Mouse (Mus musculus) ES-E14 (cell line): ENCODE data around the gene Hoxb4. TPM values are rescaled to one million over a fixed set of nuclear protein-coding genes. Genes with fewer than 3 reads are reported as not detected.

ENCODE experiments used
- DNase-seq: peaks from one replicate; pipeline ENCODE4 v3.0.0-alpha.2; 2013; ENCODE audit warnings: low read depth, low spot score
- H3K27ac ChIP-seq: 2 replicates; pipeline ENCODE4 v1.5.1; 2012; ENCODE audit warnings: low read depth, mild to moderate bottlenecking, low read length, moderate library complexity, mixed read lengths; ENCODE audit not compliant: poor library complexity, insufficient read depth, severe bottlenecking
- H3K36me3 ChIP-seq: 2 replicates; pipeline ENCODE4 v1.6.1; 2012; ENCODE audit warnings: mild to moderate bottlenecking, low read length, moderate library complexity, mixed read lengths; ENCODE audit not compliant: control insufficient read depth, poor library complexity, insufficient read depth, severe bottlenecking
- H3K4me1 ChIP-seq, 2 experiments: fragments of 150-350 bp in 1 of 2; sonication (generic) in 1 of 2; 2 replicates each; pipeline ENCODE4 v1.6.1; 2012; ENCODE audit warnings: low read length in 2 of 2, mild to moderate bottlenecking in 1 of 2, mixed read lengths in 1 of 2; ENCODE audit not compliant: control insufficient read depth in 2 of 2, insufficient read depth in 2 of 2, poor library complexity in 1 of 2
- H3K4me3 ChIP-seq, 2 experiments: fragments of 150-350 bp in 1 of 2; sonication (generic) in 1 of 2; 2 replicates each; pipeline ENCODE4 v1.5.1; 2012; ENCODE audit warnings: low read length in 2 of 2, low read depth in 1 of 2, mild to moderate bottlenecking in 1 of 2, mixed read lengths in 1 of 2; ENCODE audit not compliant: insufficient read depth in 1 of 2, poor library complexity in 1 of 2, severe bottlenecking in 1 of 2
- H3K9ac ChIP-seq: 2 replicates; pipeline ENCODE4 v1.6.1; 2012; ENCODE audit warnings: low read depth, mild to moderate bottlenecking, low read length, mixed read lengths; ENCODE audit not compliant: poor library complexity, insufficient read depth, severe bottlenecking
- H3K9me3 ChIP-seq: fragments of 150-350 bp; sonication (generic); 2 replicates; pipeline ENCODE4 v1.6.1; 2012; ENCODE audit warnings: low read depth, mild to moderate bottlenecking, low read length; ENCODE audit not compliant: control insufficient read depth, insufficient read depth
- CHD2 ChIP-seq: IDR thresholded peaks from 2 replicates; pipeline ENCODE4 v1.6.1; 2014; ENCODE audit warnings: mild to moderate bottlenecking, low read depth, low read length, inconsistent platforms
- HCFC1 ChIP-seq: IDR thresholded peaks from 2 replicates; pipeline ENCODE4 v1.6.1; 2012; ENCODE audit warnings: low read length, inconsistent platforms, borderline replicate concordance; ENCODE audit not compliant: insufficient read depth
- MAFK ChIP-seq: IDR thresholded peaks from 2 replicates; pipeline ENCODE4 v1.6.1; 2014; ENCODE audit warnings: mild to moderate bottlenecking, low read depth, low read length, inconsistent platforms; ENCODE audit not compliant: insufficient read depth
- ZC3H11A ChIP-seq: IDR thresholded peaks from 2 replicates; pipeline ENCODE4 v1.6.1; 2012; ENCODE audit warnings: low read depth, mild to moderate bottlenecking, inconsistent platforms, low read length, borderline replicate concordance
- ZNF384 ChIP-seq: IDR thresholded peaks from 2 replicates; pipeline ENCODE4 v1.6.1; 2012; ENCODE audit warnings: low read depth, low read length, inconsistent platforms
- in situ Hi-C, 2 experiments: fragments of 600-800 bp; cut with MboI; formaldehyde crosslinking; loops; one replicate each; pipeline ENCODE4 v1.15.1; 2025; ENCODE audit warnings: low sequenced_read_pairs in 2 of 2, inconsistent platforms in 1 of 2; ENCODE audit not compliant: unreplicated experiment in 2 of 2
- total RNA-seq: library from RNA; depleted of rRNA; stranded (reverse); fragments of 300-350 nt; gene quantifications from 2 replicates; pipeline ENCODE4 v1.2.3, GENCODE M21; 2012

Gene Hoxb4
- total RNA-seq, 1 experiment = 1.2 TPM

GRCm38 (mm10) chr11:96308763-96309162 lies 9.3 kb upstream of the Hoxb4 start:
- in situ Hi-C loops = loop anchor here in 1 of 2 experiments (10.0 kb wide), 1 partner anchor 246 kb away; no protein-coding TSS in a partner anchor
- H3K4me3 ChIP-seq = no peak overlapping the region
- no peaks in the 10 kb centered on the region for H3K9me3 ChIP-seq
- peaks cover 0 to 8% of the 10 kb centered on the region in 2 experiments; a peak in 2 of 4 replicates for H3K4me1 ChIP-seq
- H3K9ac ChIP-seq = no peak overlapping the region
- H3K36me3 ChIP-seq = no peaks in the 10 kb centered on the region
- H3K27ac ChIP-seq = no peak overlapping the region
- DNase-seq = no peak
- no peak for TF ChIP-seq CHD2
- no peak for TF ChIP-seq MAFK
- TF ChIP-seq ZNF384 = no peak
- no peak for TF ChIP-seq ZC3H11A
- TF ChIP-seq HCFC1 = no peak

- DNase-seq = no peak
- no peak overlapping the region for H3K9ac ChIP-seq
- no peaks in the 10 kb centered on the region for H3K36me3 ChIP-seq
- H3K4me1 ChIP-seq = peaks cover 0 to 6% of the 10 kb centered on the region in 2 experiments; a peak in 2 of 4 replicates
- in situ Hi-C loops = loop anchor here in 1 of 2 experiments (10.0 kb wide), 1 partner anchor 246 kb away; no protein-coding TSS in a partner anchor
- H3K27ac ChIP-seq = no peak overlapping the region
- H3K4me3 ChIP-seq = no peak overlapping the region
- no peak for TF ChIP-seq ZC3H11A
- TF ChIP-seq ZNF384 = no peak
- TF ChIP-seq CHD2 = no peak
- no peak for TF ChIP-seq MAFK
- TF ChIP-seq HCFC1 = no peak
- no peaks in the 10 kb centered on the region for H3K9me3 ChIP-seq
Measured at GRCm38 (mm10) chr11:96309288-96309687, 8.8 kb upstream of the Hoxb4 start.

GRCm38 (mm10) chr11:96310183-96310938 lies 7.7 kb upstream of the Hoxb4 start:
- no peak for DNase-seq
- H3K4me3 ChIP-seq = no peak overlapping the region
- in situ Hi-C loops = no loop called here
- no peak overlapping the region for H3K9ac ChIP-seq
- no peak for TF ChIP-seq HCFC1
- TF ChIP-seq MAFK = no peak
- TF ChIP-seq ZNF384 = no peak
- no peak for TF ChIP-seq CHD2
- no peak for TF ChIP-seq ZC3H11A
- no peaks in the 10 kb centered on the region for H3K36me3 ChIP-seq
- no peaks in the 10 kb centered on the region for H3K9me3 ChIP-seq
- no peak overlapping the region for H3K27ac ChIP-seq
- H3K4me1 ChIP-seq = peaks cover 0 to 6% of the 10 kb centered on the region in 2 experiments; a peak in 2 of 4 replicates

GRCm38 (mm10) chr11:96311097-96311496 lies 7.0 kb upstream of the Hoxb4 start:
- H3K4me3 ChIP-seq = no peak overlapping the region
- no peaks in the 10 kb centered on the region for H3K36me3 ChIP-seq
- peaks cover 0 to 6% of the 10 kb centered on the region in 2 experiments; a peak in 2 of 4 replicates for H3K4me1 ChIP-seq
- H3K9ac ChIP-seq = no peak overlapping the region
- no peak for DNase-seq
- no peak overlapping the region for H3K27ac ChIP-seq
- in situ Hi-C loops = no loop called here
- H3K9me3 ChIP-seq = no peaks in the 10 kb centered on the region
- TF ChIP-seq ZC3H11A (no peak), CHD2 (no peak), ZNF384 (no peak), MAFK (no peak), HCFC1 (no peak)
